Mouse (Mus musculus): ENCODE measurements at regions not wholly inside any gene's neighbourhood (a gene's known extent, or its start where the extent isn't known, plus 50 kb on each side); places are given as distances from the start of the nearest gene placed in this dataset.
"Not testable (repeated sequence)": the region's sequence is repeated elsewhere in the genome, so short reads cannot be mapped to it uniquely, and the experiment has no call there.

DNA sequence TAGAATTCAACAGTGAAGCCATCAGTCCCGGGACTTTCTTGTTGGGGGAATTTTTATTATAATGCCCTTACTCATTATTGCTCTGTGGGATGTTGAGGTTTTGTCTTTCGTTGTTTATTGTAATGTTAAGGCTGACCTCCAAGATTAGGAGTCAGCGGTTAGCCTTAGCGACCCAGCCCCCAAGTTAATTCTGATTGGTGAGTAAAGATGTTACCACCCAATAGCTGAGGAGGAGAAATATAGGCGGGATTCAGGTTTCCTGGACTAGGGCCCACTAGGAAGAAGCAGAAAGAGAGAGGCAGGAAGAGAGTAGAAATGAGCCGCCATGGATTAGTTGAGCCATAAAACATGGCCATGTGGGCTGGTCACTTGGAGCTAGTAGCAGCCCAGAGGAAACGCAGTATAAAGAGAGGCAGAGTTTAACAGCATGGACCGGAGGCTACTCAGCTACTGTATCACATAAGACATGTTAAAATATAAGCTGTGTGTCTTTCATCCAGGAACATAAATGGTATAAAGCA is 302.1 kb upstream of the Ercc4 start:
- DNase-seq, result no peak

- no peak for DNase-seq
Measured at GRCm38 (mm10) chr16:12811088-12811487, 298.4 kb upstream of the Ercc4 start.

DNA sequence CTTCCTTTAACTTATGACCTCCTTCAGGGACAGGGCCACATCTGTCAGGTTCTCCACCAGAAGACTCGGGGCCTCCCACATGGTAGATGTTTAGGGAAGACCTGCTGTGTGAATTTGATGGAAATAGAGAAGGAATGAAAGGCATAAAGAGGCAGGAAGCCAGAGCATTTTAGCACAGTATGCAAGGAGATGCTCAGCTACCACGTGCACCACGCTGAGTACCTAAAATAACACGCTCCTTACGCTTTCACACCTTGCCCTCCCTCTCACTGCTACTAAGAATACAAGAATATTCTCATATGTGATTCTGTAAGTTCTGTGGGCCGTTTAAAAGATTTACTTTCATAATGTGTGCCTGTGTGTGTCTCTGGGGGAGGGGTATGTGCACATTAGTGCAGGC is 284.8 kb upstream of the Ercc4 start:
- DNase-seq, result no peak

DNA sequence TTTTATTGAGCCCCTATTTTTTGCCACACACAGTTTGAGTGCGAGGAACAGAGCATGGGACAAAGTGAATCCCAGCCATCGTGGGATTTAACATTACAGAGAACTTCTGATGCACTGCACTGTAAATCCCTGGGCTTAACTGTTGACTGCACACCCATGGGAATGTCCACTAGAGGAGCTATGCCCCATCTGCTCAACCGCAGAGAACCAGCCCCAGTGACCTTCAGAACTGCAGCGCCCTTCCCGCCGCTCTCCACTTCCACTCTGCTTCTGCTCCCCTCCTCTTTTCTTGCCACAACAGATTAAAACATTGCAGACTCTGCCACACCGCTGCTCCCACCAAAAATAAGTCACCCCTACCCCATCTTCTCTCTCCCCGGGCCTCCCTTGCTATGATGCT is 283.3 kb upstream of the Ercc4 start:
- DNase-seq, result no peak

GRCm38 (mm10) chr16:12831308-12831707 is 278.2 kb upstream of the Ercc4 start:
- not testable (repeated sequence) for DNase-seq

- DNase-seq, result no peak
Measured at GRCm38 (mm10) chr16:12856356-12856755, 253.1 kb upstream of the Ercc4 start.

- DNase-seq, result no peak
Measured at GRCm38 (mm10) chr16:12859714-12860355, 249.6 kb upstream of the Ercc4 start.

GRCm38 (mm10) chr16:12862561-12862960 is 246.9 kb upstream of the Ercc4 start:
- no peak for DNase-seq

DNA sequence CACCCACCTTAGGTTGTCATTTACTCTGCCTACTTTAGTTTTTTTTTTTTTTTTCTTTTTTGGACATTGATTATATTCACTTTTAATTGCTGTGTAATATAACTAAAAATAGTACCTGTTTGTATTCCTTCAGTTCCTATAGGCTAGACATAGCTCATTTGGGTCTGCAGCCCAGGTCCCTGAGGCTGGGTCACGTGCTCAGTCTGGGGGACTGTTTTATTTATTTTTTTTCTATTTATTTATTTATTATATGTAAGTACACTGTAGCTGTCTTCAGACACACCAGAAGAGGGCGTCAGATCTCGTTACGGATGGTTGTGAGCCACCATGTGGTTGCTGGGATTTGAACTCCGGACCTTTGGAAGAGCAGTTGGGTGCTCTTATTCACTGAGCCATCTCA is 231.2 kb upstream of the Ercc4 start:
- not testable (repeated sequence) for DNase-seq

GRCm38 (mm10) chr16:12880011-12880410 is 229.5 kb upstream of the Ercc4 start:
- no peak for DNase-seq

GRCm38 (mm10) chr16:12880481-12880880 is 229.0 kb upstream of the Ercc4 start:
- DNase-seq, result no peak

- no peak for DNase-seq
Measured at GRCm38 (mm10) chr16:12882690-12883089, 226.8 kb upstream of the Ercc4 start.

GRCm38 (mm10) chr16:12884556-12884955 is 224.9 kb upstream of the Ercc4 start:
- peak in 1 of 2 experiments; percentile 4 for DNase-seq

DNA sequence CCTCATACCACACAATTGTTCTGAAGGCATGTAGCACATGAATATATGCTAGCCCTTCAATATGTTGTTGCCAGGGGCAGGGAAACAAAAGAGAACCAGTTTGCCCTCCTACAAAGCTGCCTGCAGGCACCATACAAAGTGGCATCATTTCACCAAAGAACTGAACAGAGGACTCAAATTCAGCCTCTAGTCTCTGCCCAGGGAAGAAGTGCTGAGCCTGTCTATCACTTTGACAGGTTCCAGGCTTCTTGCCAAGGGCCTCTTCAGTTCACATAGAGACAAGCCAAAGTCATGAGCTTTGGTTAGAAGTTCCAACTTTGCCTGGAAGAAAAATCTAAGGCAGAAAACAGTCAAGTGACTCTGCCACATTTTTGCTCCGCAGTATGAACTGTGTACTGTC is 223.4 kb upstream of the Ercc4 start:
- DNase-seq, result peak; percentile 5

- DNase-seq, result no peak
Measured at GRCm38 (mm10) chr16:12887381-12887780, 222.1 kb upstream of the Ercc4 start.

- DNase-seq, result no peak
Measured at GRCm38 (mm10) chr16:12890094-12890493, 219.4 kb upstream of the Ercc4 start.

DNA sequence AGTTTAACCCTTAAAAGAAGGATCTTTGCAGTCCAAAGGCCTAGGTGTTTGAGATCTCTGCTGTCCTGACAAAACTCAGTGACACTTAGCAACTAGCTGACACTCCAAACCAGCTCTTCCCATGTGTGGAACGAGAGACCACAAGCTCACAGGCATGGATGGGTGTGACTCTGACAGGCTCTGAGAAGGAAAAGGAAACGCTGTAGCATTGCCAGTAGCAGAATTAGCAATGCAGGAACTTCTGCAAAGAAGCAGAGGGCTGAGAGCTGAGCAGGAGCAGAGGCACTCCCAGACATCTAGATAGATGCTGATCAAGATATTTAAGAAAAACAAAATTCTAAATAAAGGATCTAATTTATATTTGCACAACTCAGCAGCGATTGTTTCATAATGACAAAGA is 218.9 kb upstream of the Ercc4 start:
- DNase-seq, result no peak

GRCm38 (mm10) chr16:12892658-12893305 is 216.7 kb upstream of the Ercc4 start:
- DNase-seq, result no peak

DNA sequence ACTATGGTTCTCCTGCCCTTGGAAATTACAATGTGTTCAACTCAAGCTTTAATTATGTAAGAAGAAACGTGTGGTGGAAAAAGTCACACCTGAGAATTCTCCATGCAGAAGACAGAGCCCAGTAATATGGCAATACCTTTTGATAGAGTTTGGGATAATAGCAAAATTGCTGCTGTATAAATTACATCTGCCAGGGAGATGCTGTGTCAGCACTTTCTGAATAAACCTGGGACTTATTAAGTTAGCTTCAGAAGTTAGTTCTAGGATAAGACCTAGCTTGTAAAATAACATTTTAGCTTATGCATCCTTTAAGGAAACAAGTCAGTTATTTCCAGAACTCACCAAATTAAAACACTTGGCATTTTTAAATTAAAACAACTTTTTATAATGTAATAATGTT is 212.2 kb upstream of the Ercc4 start:
- no peak for DNase-seq

DNA sequence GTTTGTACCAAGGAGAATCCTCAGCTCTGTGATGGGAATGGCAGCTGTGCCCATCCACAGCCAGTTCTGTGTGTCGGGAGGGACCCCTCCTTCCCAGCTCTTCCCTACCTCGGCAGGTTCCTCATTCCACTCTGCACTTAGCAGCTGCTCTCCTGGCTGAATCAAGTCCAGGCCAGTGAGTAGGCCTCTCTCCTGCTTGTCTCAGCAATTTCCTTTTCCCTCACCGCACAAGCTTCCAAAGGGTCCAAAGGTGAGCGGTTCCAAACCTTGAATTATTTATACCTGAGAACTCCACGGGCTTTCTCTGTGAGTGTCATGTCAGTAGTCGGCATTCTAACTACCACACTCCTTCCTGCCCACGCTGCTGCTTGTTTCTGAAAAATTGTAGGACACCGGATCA is 208.8 kb upstream of the Ercc4 start:
- no peak for DNase-seq

DNA sequence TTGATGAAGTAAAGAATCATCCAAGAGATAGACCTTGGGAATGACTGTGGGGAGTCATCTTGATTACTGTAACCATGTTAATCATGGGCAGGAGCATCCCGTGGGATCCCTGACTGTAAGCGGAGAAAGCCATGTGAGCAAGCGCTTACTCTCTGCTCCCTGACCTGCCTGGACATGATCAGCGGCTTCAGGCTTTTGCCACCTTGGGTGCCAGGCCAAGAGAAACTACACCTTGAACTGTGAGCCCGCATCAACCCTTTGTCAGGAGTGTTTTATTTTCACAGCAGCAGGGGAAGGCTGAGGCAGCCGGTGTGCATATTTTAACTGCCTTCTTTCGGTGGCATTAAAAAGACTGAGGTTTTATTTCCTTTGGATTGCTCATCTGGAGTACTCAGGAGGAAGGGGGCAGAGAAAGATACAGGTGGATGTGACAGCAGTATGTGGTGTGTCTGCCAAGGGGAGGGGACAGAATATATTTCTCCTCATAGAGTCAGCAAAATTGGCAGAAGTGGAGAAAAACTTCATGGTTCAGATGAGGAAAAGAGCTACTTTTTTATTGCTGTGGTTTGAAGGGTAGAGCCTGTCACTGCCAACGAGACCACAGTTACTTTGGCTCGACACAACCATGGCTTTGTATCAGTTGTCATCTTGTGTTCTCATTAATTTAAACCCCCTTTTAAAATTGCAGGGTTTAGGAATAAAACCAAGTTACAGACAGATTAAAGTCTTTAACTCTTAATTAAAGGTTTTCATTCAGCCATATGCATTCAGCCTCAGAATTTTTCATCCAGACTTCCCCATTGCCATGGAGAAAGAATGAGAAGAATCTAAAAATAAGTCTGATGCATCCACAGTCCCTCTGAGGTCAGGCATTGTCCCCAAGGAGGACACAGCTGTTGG is 208.1 kb upstream of the Ercc4 start:
- DNase-seq, result no peak

- no peak for DNase-seq
Measured at GRCm38 (mm10) chr16:12901996-12902319, 207.5 kb upstream of the Ercc4 start.

- no peak for DNase-seq
Measured at GRCm38 (mm10) chr16:12903161-12903560, 206.3 kb upstream of the Ercc4 start.

DNA sequence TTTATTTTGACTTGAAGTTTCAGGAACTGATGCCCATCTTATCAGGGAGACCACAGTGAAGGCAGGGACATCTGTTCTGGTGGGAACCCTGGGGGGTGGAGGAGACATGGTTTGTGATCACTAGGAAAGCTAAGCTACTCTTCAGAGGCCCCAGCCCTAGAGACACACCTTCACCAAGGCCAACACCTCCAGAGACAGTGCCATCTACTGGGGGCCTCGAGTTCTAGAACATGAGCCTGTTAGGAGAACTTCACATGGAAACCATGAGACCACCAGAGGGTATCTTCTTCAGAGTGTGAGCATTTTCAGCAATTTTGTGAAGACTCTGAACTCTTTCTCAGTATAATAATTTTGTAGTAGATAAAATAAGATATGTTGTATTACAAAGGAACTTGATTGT is 204.5 kb upstream of the Ercc4 start:
- no peak for DNase-seq
